Mouse (Mus musculus): ENCODE measurements around the gene Tti1. TPM values are rescaled to one million over a fixed set of nuclear protein-coding genes. Genes with fewer than 3 reads are reported as not detected.
A peak's percentile ranks its signal among the peaks of the same experiment; 100 is the strongest.

The Tti1 gene
- polyA plus RNA-seq, 1 experiment from 2014 or later: 25.5 TPM

DNA sequence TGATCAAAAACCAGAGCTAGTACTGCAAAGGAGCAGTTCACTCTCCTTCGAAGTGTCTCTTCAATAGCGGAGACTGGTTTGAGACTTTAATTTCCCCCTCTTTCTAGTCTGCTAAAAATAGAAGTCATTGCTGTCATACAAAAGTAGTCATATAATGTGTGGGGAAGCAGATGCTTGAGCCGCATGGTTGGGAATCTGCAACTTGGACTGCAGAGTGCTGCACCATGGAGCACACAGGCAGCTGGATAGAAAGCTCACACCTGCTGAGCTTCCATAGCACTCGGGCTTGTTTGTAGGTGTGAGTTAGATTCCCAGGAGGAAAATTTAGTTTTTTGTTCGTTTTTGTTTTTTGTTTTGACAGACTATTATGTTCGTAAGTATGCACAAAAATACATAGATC lies 8.2 kb upstream of the Tti1 start:
- H3K4me2 ChIP-seq (ENCODE audit: low read length): no peak overlapping the region
- 85% methylated on average over 6 of the region's 6 CpGs for WGBS
- H3K4me1 ChIP-seq (replicated peaks; ENCODE audit: control insufficient read depth, insufficient read depth, low read length): peaks cover 3% of the 10 kb centered on the region; the same call in 1 of the 2 replicates
- no peaks in the 10 kb centered on the region for H3K27me3 ChIP-seq (replicated peaks; ENCODE audit: control insufficient read depth, insufficient read depth, low read length)
- ATAC-seq (replicated peaks; ENCODE audit: low FRiP score, low TSS enrichment, low read depth) (no peak), DNase-seq (ENCODE audit: low spot score) (no peak)
- no peak overlapping the region for H3K9ac ChIP-seq (ENCODE audit: low read length)
- no peaks in the 10 kb centered on the region for H3K9me3 ChIP-seq (ENCODE audit: control insufficient read depth, low read length)
- no peak overlapping the region for H3K27ac ChIP-seq (ENCODE audit: low read depth)
- H3K36me3 ChIP-seq (ENCODE audit: control insufficient read depth, insufficient read depth, low read length): peaks cover 52% of the 10 kb centered on the region
- no peak overlapping the region for H3K4me3 ChIP-seq (ENCODE audit: low read depth, low read length)

DNA sequence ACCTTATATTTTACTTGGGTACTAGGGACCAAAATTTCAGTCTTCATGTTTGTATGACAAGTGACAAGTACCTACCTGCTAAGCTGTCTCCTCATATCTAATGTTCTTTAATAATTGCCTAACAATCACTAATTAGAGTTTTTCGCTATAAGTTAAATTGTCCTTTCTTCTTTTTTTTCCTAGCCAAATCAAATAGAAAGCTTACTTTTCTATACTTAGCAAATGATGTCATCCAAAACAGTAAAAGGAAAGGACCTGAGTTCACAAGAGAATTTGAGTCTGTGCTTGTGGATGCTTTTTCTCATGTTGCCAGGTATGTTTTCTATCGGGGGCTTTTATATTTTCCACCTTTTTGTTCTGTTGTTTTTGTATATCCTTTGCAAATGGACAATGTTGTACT lies 7.6 kb upstream of the Tti1 start:
- H3K27me3 ChIP-seq (replicated peaks; ENCODE audit: control insufficient read depth, insufficient read depth, low read length): no peaks in the 10 kb centered on the region
- no peak overlapping the region for H3K4me3 ChIP-seq (ENCODE audit: low read depth, low read length)
- peaks cover 7% of the 10 kb centered on the region; the same call in 1 of the 2 replicates for H3K4me1 ChIP-seq (replicated peaks; ENCODE audit: control insufficient read depth, insufficient read depth, low read length)
- no peaks in the 10 kb centered on the region for H3K9me3 ChIP-seq (ENCODE audit: control insufficient read depth, low read length)
- no peak overlapping the region for H3K4me2 ChIP-seq (ENCODE audit: low read length)
- H3K36me3 ChIP-seq (ENCODE audit: control insufficient read depth, insufficient read depth, low read length): peaks cover 46% of the 10 kb centered on the region
- no peak overlapping the region for H3K27ac ChIP-seq (ENCODE audit: low read depth)
- no peak overlapping the region for H3K9ac ChIP-seq (ENCODE audit: low read length)
- WGBS: 87% methylated on average over 2 of the region's 2 CpGs
- DNase-seq (ENCODE audit: low spot score) (no peak), ATAC-seq (replicated peaks; ENCODE audit: low FRiP score, low TSS enrichment, low read depth) (no peak)

DNA sequence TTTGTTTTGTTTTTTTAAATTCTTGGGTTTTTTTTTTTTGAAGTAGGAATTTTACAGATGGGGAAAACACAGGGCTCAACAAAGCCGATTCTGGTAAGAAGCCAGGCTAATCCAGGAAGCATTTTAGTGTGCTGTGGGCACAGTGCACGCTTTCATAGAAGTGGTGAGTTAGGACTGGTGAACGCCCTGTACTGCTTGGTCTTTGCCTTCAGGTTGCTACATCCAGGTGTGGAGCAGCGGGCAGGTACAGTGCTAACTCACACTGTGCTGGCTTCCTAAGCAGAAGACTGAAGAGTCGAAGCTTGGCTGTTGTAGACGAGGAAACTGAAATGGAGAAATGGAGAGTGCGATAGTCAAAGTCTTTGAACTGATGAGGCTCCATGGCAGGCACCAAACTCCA lies 1.8 kb upstream of the Tti1 start:
- H3K4me1 ChIP-seq (replicated peaks; ENCODE audit: control insufficient read depth, insufficient read depth, low read length): peaks cover 19% of the 10 kb centered on the region; the same call in 1 of the 2 replicates
- no peaks in the 10 kb centered on the region for H3K9me3 ChIP-seq (ENCODE audit: control insufficient read depth, low read length)
- H3K4me2 ChIP-seq (ENCODE audit: low read length): peak overlapping the region; percentile 74
- peak overlapping the region; percentile 99 for H3K4me3 ChIP-seq (ENCODE audit: low read depth, low read length)
- DNase-seq (ENCODE audit: low spot score) (no peak), ATAC-seq (replicated peaks; ENCODE audit: low FRiP score, low TSS enrichment, low read depth) (no peak)
- H3K36me3 ChIP-seq (ENCODE audit: control insufficient read depth, insufficient read depth, low read length): 0 out of 2 replicates have a peak, but pooled peaks cover 2% of the 10 kb centered on the region
- 78% methylated on average over 7 of the region's 7 CpGs for WGBS
- no peak overlapping the region; the same call in 1 of the 2 replicates for H3K9ac ChIP-seq (ENCODE audit: low read length)
- no peaks in the 10 kb centered on the region for H3K27me3 ChIP-seq (replicated peaks; ENCODE audit: control insufficient read depth, insufficient read depth, low read length)
- H3K27ac ChIP-seq (ENCODE audit: low read depth): no peak overlapping the region

DNA sequence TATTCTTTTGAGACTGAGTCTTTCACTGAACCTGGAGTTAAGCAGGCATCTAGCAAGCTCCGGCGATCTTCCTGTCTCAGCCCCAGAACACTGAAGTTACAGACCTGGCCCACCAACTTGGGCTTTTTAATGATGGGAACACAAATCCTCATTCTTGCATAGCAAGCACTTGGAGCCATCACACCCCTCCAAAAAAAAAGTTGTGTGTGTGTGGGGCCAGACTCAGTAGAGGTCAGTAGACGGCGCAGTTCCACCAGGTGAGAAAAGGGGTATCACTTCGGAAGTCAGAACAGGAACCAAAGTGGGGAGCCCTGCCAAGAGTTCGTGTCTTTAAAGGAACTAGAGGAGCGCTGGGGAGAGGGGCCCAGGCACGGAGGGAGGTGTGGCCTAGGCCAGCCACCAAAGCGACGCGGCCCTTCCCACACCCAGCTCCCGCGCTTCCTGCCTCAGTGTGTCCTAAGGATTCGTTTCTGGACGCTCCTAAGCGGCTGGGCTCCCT lies 329 bp downstream of the Tti1 start:
- peaks cover 19% of the 10 kb centered on the region; the same call in 1 of the 2 replicates for H3K4me1 ChIP-seq (replicated peaks; ENCODE audit: control insufficient read depth, insufficient read depth, low read length)
- H3K4me3 ChIP-seq (ENCODE audit: low read depth, low read length): peak overlapping the region; percentile 99
- peak overlapping the region; percentile 90 for H3K9ac ChIP-seq (ENCODE audit: low read length)
- H3K9me3 ChIP-seq (ENCODE audit: control insufficient read depth, low read length): no peaks in the 10 kb centered on the region
- WGBS: 2% methylated on average over 16 of the region's 16 CpGs
- peak overlapping the region; percentile 94 for H3K27ac ChIP-seq (ENCODE audit: low read depth)
- DNase-seq (ENCODE audit: low spot score): no peak
- ATAC-seq (replicated peaks; ENCODE audit: low FRiP score, low TSS enrichment, low read depth): no peak
- H3K27me3 ChIP-seq (replicated peaks; ENCODE audit: control insufficient read depth, insufficient read depth, low read length): no peaks in the 10 kb centered on the region
- 0 out of 2 replicates have a peak, but pooled peaks cover 2% of the 10 kb centered on the region for H3K36me3 ChIP-seq (ENCODE audit: control insufficient read depth, insufficient read depth, low read length)
- peak overlapping the region; percentile 74 for H3K4me2 ChIP-seq (ENCODE audit: low read length)

DNA sequence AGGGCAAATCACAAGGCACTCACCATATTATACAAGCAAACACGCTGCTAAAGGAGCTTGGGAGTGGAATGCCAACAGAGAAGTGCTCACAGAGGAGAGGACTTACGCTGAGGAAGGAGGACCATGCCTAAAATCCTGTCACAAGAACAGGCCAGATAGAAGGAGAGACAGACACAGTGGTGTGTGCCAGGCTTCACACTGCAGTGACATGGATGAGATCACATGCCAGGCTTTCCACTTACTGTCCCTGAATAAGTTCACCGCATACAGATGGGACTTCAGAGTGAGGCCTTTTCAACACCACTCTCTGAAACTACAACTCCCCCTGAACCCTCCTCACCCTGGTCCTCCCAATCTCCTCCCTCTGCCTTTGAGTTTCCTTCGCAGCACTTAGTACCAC lies 10.9 kb downstream of the Tti1 start:
- H3K36me3 ChIP-seq (ENCODE audit: control insufficient read depth, insufficient read depth, low read length): no peaks in the 10 kb centered on the region

DNA sequence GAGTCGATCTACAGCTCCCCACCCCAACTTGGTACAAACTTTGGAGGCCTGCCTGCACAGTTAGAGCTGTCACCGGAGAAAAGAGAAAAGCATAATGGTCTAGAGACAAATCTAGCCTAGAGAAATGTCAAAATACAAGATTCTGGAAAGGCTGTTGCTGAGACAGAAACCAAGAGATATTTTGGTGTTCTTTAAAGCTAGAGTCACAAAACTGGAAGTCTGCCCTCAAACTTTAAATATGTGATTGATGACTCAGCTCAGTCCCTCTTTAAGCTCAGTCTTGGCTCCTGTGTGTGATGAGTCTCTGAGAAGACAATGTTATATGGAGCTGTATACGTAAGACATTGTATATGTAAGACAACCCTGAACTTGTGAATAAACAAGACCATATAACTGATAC lies 15.6 kb downstream of the Tti1 start:
- Histone ChIP-seq H3K27ac (ENCODE audit: low read depth) (no peak overlapping the region), H3K4me1 (replicated peaks; ENCODE audit: control insufficient read depth, insufficient read depth, low read length) (no peaks in the 10 kb centered on the region), H3K27me3 (replicated peaks; ENCODE audit: control insufficient read depth, insufficient read depth, low read length) (no peaks in the 10 kb centered on the region), H3K4me2 (ENCODE audit: low read length) (no peak overlapping the region), H3K9ac (ENCODE audit: low read length) (no peak overlapping the region), H3K9me3 (ENCODE audit: control insufficient read depth, low read length) (no peaks in the 10 kb centered on the region), H3K4me3 (ENCODE audit: low read depth, low read length) (no peak overlapping the region), H3K36me3 (ENCODE audit: control insufficient read depth, insufficient read depth, low read length) (peaks cover 16% of the 10 kb centered on the region)
- no peak for ATAC-seq (replicated peaks; ENCODE audit: low FRiP score, low TSS enrichment, low read depth)
- 57% methylated on average over 3 of the region's 3 CpGs for WGBS
- DNase-seq (ENCODE audit: low spot score): no peak

More for the DNA sequence above, 10.9 kb downstream of the Tti1 start:
- 83% methylated on average over 4 of the region's 4 CpGs for WGBS
- no peak overlapping the region for H3K27ac ChIP-seq (ENCODE audit: low read depth)
- H3K4me1 ChIP-seq (replicated peaks; ENCODE audit: control insufficient read depth, insufficient read depth, low read length): no peaks in the 10 kb centered on the region
- no peak overlapping the region for H3K4me3 ChIP-seq (ENCODE audit: low read depth, low read length)
- H3K9ac ChIP-seq (ENCODE audit: low read length): no peak overlapping the region
- ATAC-seq (replicated peaks; ENCODE audit: low FRiP score, low TSS enrichment, low read depth): no peak
- H3K9me3 ChIP-seq (ENCODE audit: control insufficient read depth, low read length): no peaks in the 10 kb centered on the region
- no peak overlapping the region for H3K4me2 ChIP-seq (ENCODE audit: low read length)
- no peak for DNase-seq (ENCODE audit: low spot score)
- no peaks in the 10 kb centered on the region for H3K27me3 ChIP-seq (replicated peaks; ENCODE audit: control insufficient read depth, insufficient read depth, low read length)

DNA sequence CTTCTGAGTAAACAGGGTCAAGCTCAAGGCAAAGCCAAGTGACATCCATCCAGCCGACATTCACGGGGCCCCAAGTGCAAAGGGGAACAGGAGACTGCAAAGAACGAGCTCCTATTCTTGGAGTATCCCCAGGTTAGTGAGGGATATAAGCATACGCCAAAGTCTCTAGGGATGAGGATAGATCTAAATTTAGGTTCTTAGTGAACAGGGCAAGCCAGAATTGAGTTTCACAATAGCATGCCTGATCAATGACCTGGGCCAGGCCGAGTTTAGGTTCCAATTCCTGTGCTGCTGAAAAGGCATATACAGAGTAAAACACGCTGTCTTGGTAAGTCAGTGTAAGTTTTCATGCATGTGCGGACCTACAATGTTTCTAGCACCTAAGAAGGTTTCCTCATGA lies 18.9 kb downstream of the Tti1 start:
- no peak overlapping the region for H3K9ac ChIP-seq (ENCODE audit: low read length)
- no peak overlapping the region for H3K4me2 ChIP-seq (ENCODE audit: low read length)
- H3K4me1 ChIP-seq (replicated peaks; ENCODE audit: control insufficient read depth, insufficient read depth, low read length): peaks cover 9% of the 10 kb centered on the region; the same call in 1 of the 2 replicates
- H3K27me3 ChIP-seq (replicated peaks; ENCODE audit: control insufficient read depth, insufficient read depth, low read length): no peaks in the 10 kb centered on the region
- H3K4me3 ChIP-seq (ENCODE audit: low read depth, low read length): no peak overlapping the region
- no peaks in the 10 kb centered on the region for H3K9me3 ChIP-seq (ENCODE audit: control insufficient read depth, low read length)
- H3K27ac ChIP-seq (ENCODE audit: low read depth): peak overlapping the region; percentile 43; the same call in 1 of the 2 replicates
- DNase-seq (ENCODE audit: low spot score): no peak
- H3K36me3 ChIP-seq (ENCODE audit: control insufficient read depth, insufficient read depth, low read length): peaks cover 23% of the 10 kb centered on the region
- 73% methylated on average over 7 of the region's 7 CpGs for WGBS
- no peak for ATAC-seq (replicated peaks; ENCODE audit: low FRiP score, low TSS enrichment, low read depth)

DNA sequence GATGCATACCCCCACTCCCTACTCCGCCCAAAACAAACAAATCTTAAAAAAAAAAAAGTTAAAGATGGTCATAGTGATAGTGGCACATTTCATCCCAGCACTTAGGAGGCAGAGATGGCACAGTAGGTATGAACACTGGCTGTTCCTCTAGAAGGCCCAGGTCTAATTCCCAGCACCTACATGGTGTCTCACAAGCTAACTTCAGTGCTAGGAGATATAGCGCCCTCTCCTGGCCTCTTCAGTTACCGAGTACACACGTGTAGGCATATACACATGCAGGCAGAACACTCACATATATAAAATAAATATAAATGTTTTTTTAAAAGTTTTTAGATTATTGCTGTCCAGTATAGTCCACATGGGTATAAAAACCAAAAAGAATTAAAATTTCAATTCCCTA lies 22.6 kb downstream of the Tti1 start:
- ATAC-seq (replicated peaks; ENCODE audit: low FRiP score, low TSS enrichment, low read depth) (no peak), DNase-seq (ENCODE audit: low spot score) (no peak)
- peaks cover 23% of the 10 kb centered on the region for H3K36me3 ChIP-seq (ENCODE audit: control insufficient read depth, insufficient read depth, low read length)
- H3K4me2 ChIP-seq (ENCODE audit: low read length): no peak overlapping the region
- no peaks in the 10 kb centered on the region for H3K9me3 ChIP-seq (ENCODE audit: control insufficient read depth, low read length)
- H3K27ac ChIP-seq (ENCODE audit: low read depth): no peak overlapping the region
- no peak overlapping the region for H3K9ac ChIP-seq (ENCODE audit: low read length)
- 96% methylated on average over 4 of the region's 4 CpGs for WGBS
- no peaks in the 10 kb centered on the region for H3K27me3 ChIP-seq (replicated peaks; ENCODE audit: control insufficient read depth, insufficient read depth, low read length)
- H3K4me3 ChIP-seq (ENCODE audit: low read depth, low read length): no peak overlapping the region
- H3K4me1 ChIP-seq (replicated peaks; ENCODE audit: control insufficient read depth, insufficient read depth, low read length): peaks cover 9% of the 10 kb centered on the region; the same call in 1 of the 2 replicates

DNA sequence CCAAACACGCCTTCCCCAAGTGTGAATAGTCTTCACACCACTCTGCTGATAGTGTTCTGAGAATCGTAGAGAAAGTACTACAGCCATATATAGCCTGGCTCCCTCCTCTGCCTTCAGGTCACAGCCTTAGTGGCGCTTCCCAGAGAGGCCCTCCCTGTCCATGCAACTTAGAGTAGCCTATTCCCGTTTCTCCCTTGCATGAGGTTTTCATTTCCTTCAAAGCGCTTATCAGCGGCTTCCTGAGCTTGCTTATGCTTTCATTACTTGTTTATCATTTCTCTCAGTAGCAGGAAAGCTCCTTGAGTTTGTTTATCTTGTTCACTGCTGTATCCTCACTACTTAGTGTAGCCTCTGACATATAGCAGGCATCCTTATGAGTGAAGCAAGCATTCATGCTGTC lies 23.6 kb downstream of the Tti1 start:
- Histone ChIP-seq H3K9ac (ENCODE audit: low read length) (no peak overlapping the region), H3K36me3 (ENCODE audit: control insufficient read depth, insufficient read depth, low read length) (peaks cover 25% of the 10 kb centered on the region), H3K27me3 (replicated peaks; ENCODE audit: control insufficient read depth, insufficient read depth, low read length) (no peaks in the 10 kb centered on the region), H3K4me1 (replicated peaks; ENCODE audit: control insufficient read depth, insufficient read depth, low read length) (peaks cover 9% of the 10 kb centered on the region; the same call in 1 of the 2 replicates), H3K27ac (ENCODE audit: low read depth) (peak overlapping the region; percentile 12; the same call in 1 of the 2 replicates), H3K9me3 (ENCODE audit: control insufficient read depth, low read length) (no peaks in the 10 kb centered on the region), H3K4me3 (ENCODE audit: low read depth, low read length) (no peak overlapping the region), H3K4me2 (ENCODE audit: low read length) (no peak overlapping the region)
- DNase-seq (ENCODE audit: low spot score): no peak
- ATAC-seq (replicated peaks; ENCODE audit: low FRiP score, low TSS enrichment, low read depth): no peak
- 48% methylated on average over 6 of the region's 6 CpGs for WGBS

Data from intestine, embryonic 14.5 days (tissue).